Mouse (Mus musculus) layer of hippocampus, postnatal 36 days (tissue): ENCODE results near the gene Mcee. TPM values are rescaled to one million over a fixed set of nuclear protein-coding genes. Genes with fewer than 3 reads are reported as not detected.
A peak's percentile ranks its signal among the peaks of the same experiment; 100 is the strongest.

ENCODE experiments used
- DNase-seq, 2 experiments: peaks; one replicate each; pipeline ENCODE4 v3.0.0; 2022
- total RNA-seq, 2 experiments: library from RNA; stranded (reverse); gene quantifications; 2 replicates each; pipeline ENCODE4 v1.2.3; 2021

Gene Mcee
- total RNA-seq, 2 experiments from 2014 or later = 45.1 to 51.9 TPM

- DNase-seq = no peak
These were observed 47.5 kb downstream of the Mcee start for GRCm38 (mm10) chr7:64439595-64440518.

- no peak for DNase-seq
These were observed 48.1 kb downstream of the Mcee start for GRCm38 (mm10) chr7:64440519-64440918.

- DNase-seq = peak; percentile 7 to 20
These were observed 58.2 kb downstream of the Mcee start for GRCm38 (mm10) chr7:64450631-64451030.

- DNase-seq = peak; percentile 74 to 79
These were observed 59.0 kb downstream of the Mcee start for GRCm38 (mm10) chr7:64451441-64451840.

GRCm38 (mm10) chr7:64451861-64452382 is 59.5 kb downstream of the Mcee start:
- no peak for DNase-seq

- DNase-seq = no peak
These were observed 60.2 kb downstream of the Mcee start for GRCm38 (mm10) chr7:64452471-64453222.

GRCm38 (mm10) chr7:64456176-64456575 is 63.8 kb downstream of the Mcee start:
- DNase-seq = no peak

- no peak for DNase-seq
These were observed 64.3 kb downstream of the Mcee start for GRCm38 (mm10) chr7:64456676-64457075.

GRCm38 (mm10) chr7:64457811-64458210 is 65.4 kb downstream of the Mcee start:
- DNase-seq = no peak

Other genes starting within 250 kb of the Mcee start
- not detected for gene Trpm1, start 238.8 kb upstream of the Mcee start, total RNA-seq
- 10 to 100 TPM; 17.6 to 22.5 TPM for gene Mtmr10, start 105.0 kb upstream of the Mcee start, total RNA-seq
- gene Fan1, start 18.5 kb upstream of the Mcee start, total RNA-seq = 10 to 100 TPM; 12.2 to 13.1 TPM
- gene Mphosph10, start 339 bp upstream of the Mcee start, total RNA-seq = 10 to 100 TPM; 23.9 TPM
- 100 to 1,000 TPM; 258 to 259 TPM for gene Apba2, start 109.1 kb downstream of the Mcee start, total RNA-seq